Mouse (Mus musculus) retina, postnatal 1 day (tissue): Measurements from ENCODE around the gene Ofcc1.

Experiments used
- DNase-seq: peaks from one replicate; pipeline ENCODE4 v3.0.0-alpha.2; 2012

The Ofcc1 gene

GRCm38 (mm10) chr13:40236356-40236755 lies 124.9 kb downstream of the Ofcc1 start:
- no peak for DNase-seq

DNA sequence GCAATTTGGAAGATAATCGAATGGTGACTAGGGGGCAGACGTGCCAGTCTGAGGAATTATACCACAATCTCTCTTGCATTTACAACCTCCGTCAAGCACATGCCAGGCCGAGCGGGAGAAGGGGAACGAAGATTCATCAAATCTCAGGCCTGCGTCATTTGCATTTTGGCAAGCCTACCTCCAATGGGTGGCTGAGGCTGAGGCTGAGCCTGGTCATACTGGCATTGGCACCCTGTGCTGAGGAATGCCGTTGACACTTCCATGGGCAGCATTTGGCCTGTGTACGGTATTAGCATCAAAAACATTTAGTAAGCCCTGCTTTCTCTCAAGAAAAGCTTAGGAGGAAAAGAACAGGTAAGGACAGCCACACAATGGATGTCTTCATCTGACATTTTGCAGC lies 152.9 kb downstream of the Ofcc1 start:
- DNase-seq, result no peak

GRCm38 (mm10) chr13:40181786-40182185 lies 179.5 kb downstream of the Ofcc1 start:
- DNase-seq, result no peak

DNA sequence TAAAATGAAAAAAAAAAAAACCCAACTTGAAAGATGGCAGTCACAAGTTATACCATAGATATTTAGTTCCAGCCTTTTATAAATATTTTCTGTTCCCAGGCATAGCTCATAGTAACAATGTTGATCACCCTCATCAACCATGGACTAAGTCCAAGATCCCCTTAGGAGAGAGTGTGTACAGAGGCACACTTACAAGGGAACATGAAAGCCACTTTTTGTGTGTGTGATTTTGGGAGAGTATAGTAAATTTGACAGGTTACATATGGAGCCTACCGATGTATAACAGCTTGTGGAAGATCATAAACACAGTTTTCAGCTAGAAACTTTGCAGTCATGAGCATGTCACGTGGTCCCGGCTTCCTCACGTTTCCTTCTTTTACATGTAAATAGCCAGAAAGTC lies 189.5 kb downstream of the Ofcc1 start:
- no peak for DNase-seq

DNA sequence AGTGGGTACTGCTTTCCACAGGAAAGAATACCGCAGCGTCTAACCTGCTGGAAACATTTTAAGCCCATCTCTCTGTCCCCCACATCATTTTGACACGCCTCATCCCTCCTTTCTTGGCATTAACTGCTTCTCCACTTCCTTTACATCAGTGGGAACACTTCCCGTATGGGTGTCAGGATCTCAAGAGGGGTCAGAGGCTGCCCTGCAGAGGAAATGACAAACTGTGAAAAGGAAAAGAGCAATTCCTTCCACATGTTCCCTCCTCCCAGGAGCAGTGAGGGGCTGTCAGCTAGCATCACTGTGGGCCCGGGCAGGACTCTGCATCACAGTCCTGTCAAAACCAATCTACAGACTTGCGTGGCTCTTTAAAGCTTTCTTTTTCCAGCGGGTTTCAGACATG lies 193.4 kb downstream of the Ofcc1 start:
- DNase-seq, result peak; percentile 30

- no peak for DNase-seq
Measured at GRCm38 (mm10) chr13:40155466-40155865, 205.8 kb downstream of the Ofcc1 start.

DNA sequence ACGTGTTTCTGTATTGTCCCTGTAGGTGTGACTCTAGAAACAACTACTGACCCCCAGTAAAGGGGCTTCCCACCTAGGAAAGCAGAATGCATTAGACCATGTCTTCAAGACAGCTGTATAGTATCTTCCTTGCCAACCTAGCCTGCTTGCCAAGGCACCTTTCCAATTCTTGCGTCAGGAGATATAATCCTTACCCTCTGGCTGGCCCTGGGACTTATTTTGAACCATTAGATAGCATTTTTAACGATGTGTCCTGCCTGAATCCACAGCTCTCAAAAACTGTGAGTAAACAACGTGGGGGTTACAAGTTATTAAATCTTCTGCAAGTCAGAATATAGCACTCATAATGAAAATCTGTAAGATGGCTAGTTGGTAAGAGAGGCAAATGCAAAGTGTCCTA lies 221.3 kb downstream of the Ofcc1 start:
- no peak for DNase-seq

GRCm38 (mm10) chr13:40136096-40136495 lies 225.2 kb downstream of the Ofcc1 start:
- peak; percentile 9 for DNase-seq

DNA sequence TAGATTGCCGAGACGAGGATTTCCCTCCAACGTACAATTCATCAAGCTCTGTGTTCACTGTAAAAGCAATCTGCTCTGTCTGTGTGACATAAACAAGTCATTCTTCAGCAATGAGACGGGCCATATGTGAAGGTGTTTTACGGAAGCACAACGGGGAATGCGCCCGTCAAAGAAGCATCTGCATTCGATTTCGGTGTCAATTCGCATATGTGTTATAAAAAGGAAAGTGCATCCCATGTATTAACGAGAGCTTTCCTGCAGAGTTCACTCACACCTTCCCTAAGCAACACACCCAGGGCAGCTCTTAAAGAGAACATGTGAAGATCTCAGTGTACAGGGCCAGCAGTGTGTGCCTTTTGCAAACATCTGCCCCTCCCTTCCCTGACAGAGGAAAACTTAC lies 225.6 kb downstream of the Ofcc1 start:
- DNase-seq, result no peak

GRCm38 (mm10) chr13:40123868-40124267 lies 237.4 kb downstream of the Ofcc1 start:
- DNase-seq, result no peak

GRCm38 (mm10) chr13:40112336-40112735 lies 248.9 kb downstream of the Ofcc1 start:
- no peak for DNase-seq

- DNase-seq, result no peak
Measured at GRCm38 (mm10) chr13:40076236-40076635, 285.0 kb downstream of the Ofcc1 start.

GRCm38 (mm10) chr13:40074850-40075416 lies 286.3 kb downstream of the Ofcc1 start:
- peak; percentile 6 for DNase-seq

- DNase-seq, result no peak
Measured at GRCm38 (mm10) chr13:40070004-40070403, 291.2 kb downstream of the Ofcc1 start.

DNA sequence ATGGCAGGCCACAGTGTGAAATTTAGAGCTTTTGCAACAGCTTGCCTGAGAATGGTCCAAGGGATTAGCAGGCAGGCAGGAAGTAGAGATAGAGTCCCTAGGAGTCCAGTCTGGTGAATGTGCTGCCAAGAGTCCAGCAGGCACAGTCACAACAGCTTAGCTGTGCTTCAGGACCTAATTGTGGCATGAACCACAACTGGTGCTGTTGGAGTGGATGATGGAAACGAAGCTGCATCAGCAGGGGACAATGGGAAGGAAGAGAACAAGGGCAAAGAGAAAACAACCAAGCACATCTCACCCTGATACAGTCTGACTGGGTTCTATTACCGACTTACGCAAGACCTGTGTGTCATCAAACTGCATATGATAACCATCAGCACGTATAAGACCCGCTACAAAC lies 300.0 kb downstream of the Ofcc1 start:
- DNase-seq, result no peak

- DNase-seq, result no peak
Measured at GRCm38 (mm10) chr13:40037881-40038280, 323.4 kb downstream of the Ofcc1 start.

DNA sequence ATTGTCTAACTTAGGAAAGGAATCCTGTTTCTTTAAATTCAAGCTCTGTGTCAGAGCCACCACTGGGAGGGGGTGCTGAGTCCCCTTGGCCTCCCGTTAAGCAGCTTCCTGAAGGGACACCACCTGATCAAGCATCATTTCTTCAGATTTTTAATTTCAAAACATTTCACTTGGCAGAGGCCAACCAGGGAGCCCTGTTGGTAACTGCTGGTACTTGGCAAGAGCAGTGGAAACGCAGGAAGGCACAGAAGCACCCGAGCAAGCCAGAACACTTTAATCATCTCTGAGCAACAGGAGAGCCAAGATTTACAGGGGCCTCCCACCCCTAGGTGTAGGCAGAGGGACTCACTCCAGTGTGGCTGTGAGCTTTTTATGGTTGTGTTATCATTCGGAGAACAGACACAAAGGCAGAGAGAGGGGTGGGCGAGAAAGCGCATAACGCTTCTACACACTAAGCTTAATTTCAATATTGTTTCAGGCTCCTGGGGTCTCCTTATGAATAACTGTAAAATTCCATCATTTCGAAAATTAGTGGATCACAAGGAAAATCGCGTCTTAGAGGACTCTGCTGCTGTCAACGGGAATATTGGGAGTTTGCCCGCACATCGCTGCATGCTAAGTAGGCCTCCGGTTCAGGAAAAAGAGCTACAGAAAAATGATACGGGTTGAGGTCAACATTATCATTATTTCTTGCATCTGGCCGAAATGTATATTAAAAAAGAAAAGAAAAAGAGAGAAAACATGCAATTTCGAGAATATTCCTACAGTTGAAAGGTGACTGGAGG lies 324.1 kb downstream of the Ofcc1 start:
- no peak for DNase-seq

DNA sequence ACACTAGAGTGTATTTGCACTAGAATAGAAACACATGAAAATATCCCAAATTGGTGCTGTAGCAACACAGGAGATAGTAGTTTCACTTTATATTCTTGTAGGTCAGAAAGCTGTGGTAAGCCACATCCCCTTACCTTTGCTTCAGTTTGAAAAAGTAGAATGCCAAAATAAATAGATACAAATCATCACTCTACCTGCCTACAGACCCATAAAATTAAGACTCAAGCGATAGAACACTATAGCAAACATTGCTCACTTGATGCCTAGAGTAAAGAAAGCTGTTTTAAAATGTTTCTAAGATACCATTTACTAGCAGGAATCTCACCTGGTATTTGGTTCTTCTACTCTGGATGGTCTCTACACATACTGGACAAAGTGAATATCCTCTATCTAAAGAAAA lies 331.8 kb downstream of the Ofcc1 start:
- no peak for DNase-seq

GRCm38 (mm10) chr13:40028827-40029226 lies 332.4 kb downstream of the Ofcc1 start:
- DNase-seq, result no peak

- no peak for DNase-seq
Measured at GRCm38 (mm10) chr13:40025816-40026215, 335.4 kb downstream of the Ofcc1 start.

DNA sequence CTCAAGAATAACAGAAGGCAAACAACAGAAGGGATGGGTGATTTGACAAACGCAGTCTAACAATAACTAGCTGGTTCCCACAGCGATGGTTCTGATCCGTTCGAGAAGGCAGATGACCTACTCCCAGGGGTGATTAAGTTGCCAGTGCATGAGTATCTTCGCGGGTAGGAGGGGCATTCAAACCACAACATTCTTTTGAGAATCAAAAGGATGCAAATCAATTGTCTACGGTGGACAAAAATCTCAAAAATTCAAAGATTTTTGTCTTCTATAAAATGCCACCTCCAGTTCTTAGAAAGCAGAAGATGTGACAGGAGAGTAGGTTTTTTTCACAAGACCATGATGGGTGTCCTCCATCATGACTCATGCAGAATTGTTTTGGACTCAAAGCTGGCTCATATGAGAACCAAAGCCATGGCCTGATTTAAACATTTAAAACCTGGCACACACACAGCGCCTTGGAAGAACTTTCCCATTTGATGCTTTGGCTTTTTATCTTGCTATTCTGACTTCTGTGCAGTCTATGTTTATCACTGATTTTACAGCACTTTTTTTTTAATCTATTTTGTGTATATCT lies 338.0 kb downstream of the Ofcc1 start:
- peak; percentile 31 for DNase-seq

DNA sequence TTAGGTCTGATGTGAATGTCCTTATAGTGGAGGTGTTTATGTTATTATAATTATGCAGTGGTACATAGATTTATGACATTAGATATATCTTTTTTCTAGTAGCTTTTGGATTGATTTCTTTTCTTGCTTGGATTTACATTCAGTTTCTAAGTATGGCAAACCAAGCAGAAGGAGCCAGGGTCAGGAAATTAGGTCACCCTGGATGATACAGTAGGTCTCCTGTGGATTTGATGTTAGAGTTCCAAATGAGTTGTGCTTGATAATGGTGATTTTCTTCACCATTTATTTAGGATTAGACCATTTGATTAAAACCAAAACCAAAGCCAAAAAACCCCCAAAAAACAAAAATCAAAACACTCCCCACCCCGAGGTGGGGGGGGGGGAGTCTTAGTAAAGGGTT lies 338.6 kb downstream of the Ofcc1 start:
- peak; percentile 39 for DNase-seq

- no peak for DNase-seq
Measured at GRCm38 (mm10) chr13:40000236-40000635, 361.0 kb downstream of the Ofcc1 start.

- no peak for DNase-seq
Measured at GRCm38 (mm10) chr13:39997901-39998300, 363.3 kb downstream of the Ofcc1 start.
